22 mouse cellular contexts compared by ENCODE assay signal in genomic region chr12:81131114-81131513, GRCm38 (mm10).
"Had no signal": no experiment of that assay in that cellular context is flagged by ENCODE, and none has a peak within 500 bp of the region (broad histone marks: within the 10 kb centered on the region; RNA-seq: fewer than 3 reads in every experiment).

No protein-coding gene starts in this region.

- H3K4me1 ChIP-seq: heart, embryonic 10.5 days; heart, embryonic 12.5 days; kidney, embryonic 15.5 days; limb, embryonic 15.5 days; liver, embryonic 12.5 days had no signal

- H3K27ac ChIP-seq: heart, embryonic 10.5 days; hindbrain, embryonic 13.5 days; hindbrain, embryonic 15.5 days; hindbrain, postnatal 0 days; kidney, embryonic 15.5 days; kidney, postnatal 0 days; limb, embryonic 13.5 days; limb, embryonic 15.5 days; liver, embryonic 12.5 days had no signal

- H3K4me3 ChIP-seq: heart, embryonic 10.5 days; heart, embryonic 12.5 days; hindbrain, embryonic 13.5 days; hindbrain, embryonic 15.5 days; kidney, embryonic 15.5 days; limb, embryonic 13.5 days; limb, embryonic 15.5 days; liver, embryonic 12.5 days had no signal

- H3K27me3 ChIP-seq: heart, embryonic 12.5 days; hindbrain, embryonic 13.5 days; hindbrain, embryonic 15.5 days; limb, embryonic 13.5 days; limb, embryonic 15.5 days; liver, embryonic 12.5 days had no signal

- H3K9me3 ChIP-seq: heart, embryonic 10.5 days; heart, embryonic 12.5 days; hindbrain, embryonic 13.5 days; hindbrain, embryonic 15.5 days; kidney, embryonic 15.5 days; limb, embryonic 13.5 days; limb, embryonic 15.5 days; liver, embryonic 12.5 days had no signal

- H3K36me3 ChIP-seq: heart, embryonic 10.5 days; heart, embryonic 12.5 days; hindbrain, embryonic 13.5 days; hindbrain, embryonic 15.5 days; kidney, embryonic 15.5 days; limb, embryonic 13.5 days; limb, embryonic 15.5 days; liver, embryonic 12.5 days had no signal

- H3K4me2 ChIP-seq: heart, embryonic 12.5 days; hindbrain, embryonic 13.5 days; hindbrain, embryonic 15.5 days; kidney, embryonic 15.5 days; limb, embryonic 13.5 days; limb, embryonic 15.5 days; liver, embryonic 12.5 days had no signal

- DNase-seq: forebrain, postnatal 0 days; gastrocnemius, postnatal 14 days; gastrocnemius, postnatal 36 days; heart, postnatal 10 days; kidney, adult 11 months; kidney, adult 2 months; kidney, adult 9 months; kidney, postnatal 14 days; kidney, postnatal 36 days; layer of hippocampus, adult 9-11 months; left cerebral cortex, postnatal 4 days had no signal

- H3K9ac ChIP-seq: forebrain, postnatal 0 days; heart, embryonic 12.5 days; hindbrain, embryonic 13.5 days; hindbrain, embryonic 15.5 days; kidney, embryonic 15.5 days; limb, embryonic 13.5 days; limb, embryonic 15.5 days; liver, embryonic 12.5 days had no signal

- ATAC-seq: forebrain, postnatal 0 days; hindbrain, postnatal 0 days; intestine, embryonic 16.5 days; liver, embryonic 12.5 days had no signal
